Mouse (Mus musculus) layer of hippocampus, adult 11-12 months (tissue): ENCODE results near the gene Phb.
A peak's percentile ranks its signal among the peaks of the same experiment; 100 is the strongest.
"Not testable (repeated sequence)": the region's sequence is repeated elsewhere in the genome, so short reads cannot be mapped to it uniquely, and the experiment has no call there.

Experiments
- DNase-seq: peaks from one replicate; pipeline ENCODE4 v3.0.0; 2022; ENCODE audit warnings: low spot score

Phb gene

DNA sequence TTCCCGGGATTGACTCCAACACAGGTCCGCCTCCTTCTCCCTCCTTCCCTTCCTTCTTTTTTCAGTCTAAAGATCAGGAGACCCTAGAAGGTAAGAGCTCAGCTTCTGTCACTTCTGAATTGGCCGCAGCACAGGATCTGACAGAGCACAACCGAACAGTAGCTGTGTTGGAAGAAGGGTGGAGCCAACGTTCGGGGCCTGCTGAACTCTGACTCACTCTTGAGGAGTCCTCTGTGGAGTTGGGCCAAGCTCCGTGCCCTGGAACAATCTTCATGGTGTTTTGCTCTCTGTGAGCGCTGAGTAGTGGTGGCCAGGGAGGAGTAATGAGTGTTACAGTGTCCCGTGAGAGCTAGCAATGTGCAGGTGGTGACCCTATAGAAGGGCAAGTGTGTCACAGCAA is 15.8 kb upstream of the Phb start:
- no peak for DNase-seq

DNA sequence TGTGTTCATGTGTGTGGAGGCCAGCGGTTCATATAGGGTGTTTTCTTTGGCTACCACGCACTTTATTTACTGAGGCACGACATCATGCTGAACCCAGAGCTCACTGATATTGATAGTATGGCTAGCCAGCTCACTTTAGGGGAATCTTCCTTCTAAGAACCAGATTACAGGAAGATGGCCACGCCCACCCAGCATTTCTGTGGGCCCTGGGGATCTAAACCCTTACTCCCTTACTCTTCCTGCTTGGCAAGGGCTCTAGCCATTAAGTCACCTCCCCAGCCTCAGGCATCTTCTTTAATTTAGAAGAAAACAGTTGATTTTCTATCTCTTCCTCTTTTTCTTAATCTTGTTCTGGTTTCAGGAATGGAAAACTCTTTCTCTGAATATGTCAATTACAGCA is 9.3 kb upstream of the Phb start:
- no peak for DNase-seq

DNA sequence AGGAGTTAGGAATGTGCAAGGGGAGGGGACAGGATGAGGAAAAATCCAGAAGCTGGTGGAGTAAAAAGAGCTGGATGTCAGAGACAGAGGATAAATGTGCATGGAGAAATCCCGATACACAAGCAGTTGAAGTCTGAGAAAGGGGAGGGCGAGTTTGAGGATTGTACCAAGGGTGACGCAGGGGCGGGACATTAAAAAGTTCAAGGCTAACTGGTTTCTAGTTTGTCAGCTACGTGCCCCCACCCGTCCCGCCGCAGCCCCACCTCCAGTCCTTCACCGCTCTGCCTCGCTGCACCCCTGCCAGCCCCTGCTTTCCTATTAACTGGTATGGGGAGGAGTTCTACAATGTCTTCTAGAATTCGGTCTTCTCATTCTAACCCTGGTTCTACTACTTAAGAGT is 420 bp downstream of the Phb start:
- no peak for DNase-seq

DNA sequence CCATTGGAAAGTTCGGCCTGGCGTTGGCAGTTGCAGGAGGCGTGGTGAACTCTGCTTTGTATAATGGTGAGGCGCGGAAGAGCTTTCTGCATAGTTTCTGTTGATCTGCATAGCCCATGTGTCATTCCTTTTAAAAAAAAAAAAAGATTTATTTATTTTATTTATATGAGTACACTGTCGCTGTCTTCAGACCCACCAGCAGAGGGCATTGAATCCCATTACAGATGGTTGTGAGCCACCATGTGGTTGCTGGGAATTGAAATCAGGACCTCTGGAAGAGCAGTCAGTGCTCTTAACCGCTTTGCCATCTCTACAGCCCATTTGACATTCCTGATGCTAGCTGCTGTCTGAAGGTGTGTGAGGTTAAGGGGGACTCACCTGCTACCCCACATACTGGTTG is 1.3 kb downstream of the Phb start:
- DNase-seq: not testable (repeated sequence)

DNA sequence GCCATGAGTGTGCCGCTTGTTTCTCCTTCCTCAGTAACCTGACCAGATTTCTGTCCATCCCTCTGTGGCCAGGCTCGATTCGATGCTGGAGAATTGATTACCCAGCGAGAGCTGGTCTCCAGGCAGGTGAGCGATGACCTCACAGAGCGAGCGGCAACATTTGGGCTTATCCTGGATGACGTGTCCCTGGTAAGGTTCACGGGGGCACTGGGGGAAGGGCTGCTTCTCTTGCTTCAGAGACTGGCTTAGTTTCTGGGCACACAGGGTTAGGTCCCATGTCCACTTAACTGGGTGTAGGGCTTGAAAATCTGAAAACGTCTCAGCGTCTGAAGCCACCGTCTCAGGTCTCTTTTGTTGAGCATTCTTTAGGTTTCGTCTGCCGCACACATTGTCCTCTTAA is 8.7 kb downstream of the Phb start:
- DNase-seq: no peak

DNA sequence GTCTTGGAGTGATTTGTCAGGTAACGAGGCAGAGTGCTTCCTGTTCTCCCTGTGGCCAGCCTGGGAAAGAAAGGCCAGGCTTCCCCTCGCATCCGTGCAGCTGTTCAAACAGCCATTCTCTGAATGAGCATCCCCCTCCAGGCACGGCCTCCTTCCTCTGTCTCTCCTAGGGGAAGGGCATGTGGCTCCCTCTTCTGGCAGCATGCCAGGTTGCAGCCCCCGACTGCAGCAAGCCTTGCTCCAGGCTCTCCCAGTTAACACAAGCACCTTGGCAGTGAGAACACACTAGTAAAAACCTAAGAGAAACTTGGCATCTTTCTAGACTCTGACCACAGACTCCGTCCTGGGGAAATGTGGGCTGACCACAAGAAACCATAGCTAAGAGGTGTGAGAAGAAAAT is 9.6 kb downstream of the Phb start:
- peak; percentile 42 for DNase-seq

DNA sequence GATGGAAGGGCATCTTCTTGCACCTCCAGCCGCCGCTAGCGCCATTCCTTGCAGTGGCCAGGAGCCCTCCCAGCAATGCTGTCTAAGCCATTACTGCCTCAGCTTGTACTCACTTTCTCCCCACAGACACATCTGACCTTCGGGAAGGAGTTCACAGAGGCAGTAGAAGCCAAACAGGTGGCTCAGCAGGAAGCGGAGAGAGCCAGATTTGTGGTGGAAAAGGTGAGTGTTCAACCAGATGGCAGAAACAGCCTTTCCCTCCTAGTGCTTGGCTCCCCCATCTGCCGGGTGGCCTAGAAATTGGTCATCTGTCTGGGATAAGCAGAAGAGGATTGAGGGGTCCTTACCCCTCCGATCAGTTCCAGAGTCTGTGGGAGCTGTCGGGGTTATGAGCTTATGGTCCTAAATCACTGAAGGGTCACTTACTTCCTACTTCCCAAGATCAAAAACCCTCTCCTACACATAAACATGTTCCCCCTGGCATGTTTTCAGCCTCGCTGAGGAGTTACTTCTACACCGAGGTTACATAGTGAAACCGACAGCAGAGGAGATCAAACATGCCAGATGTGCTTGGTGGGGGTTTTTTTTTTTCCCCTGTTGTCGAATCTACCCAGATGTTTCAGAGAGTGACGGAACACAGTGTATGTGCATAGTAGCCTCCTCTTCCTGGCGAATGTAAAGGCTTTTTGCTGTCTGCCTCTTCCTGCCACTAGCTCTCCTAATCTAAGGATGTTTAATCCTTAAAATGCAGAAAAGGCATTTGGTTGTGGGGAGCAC is 11.4 kb downstream of the Phb start:
- no peak for DNase-seq

DNA sequence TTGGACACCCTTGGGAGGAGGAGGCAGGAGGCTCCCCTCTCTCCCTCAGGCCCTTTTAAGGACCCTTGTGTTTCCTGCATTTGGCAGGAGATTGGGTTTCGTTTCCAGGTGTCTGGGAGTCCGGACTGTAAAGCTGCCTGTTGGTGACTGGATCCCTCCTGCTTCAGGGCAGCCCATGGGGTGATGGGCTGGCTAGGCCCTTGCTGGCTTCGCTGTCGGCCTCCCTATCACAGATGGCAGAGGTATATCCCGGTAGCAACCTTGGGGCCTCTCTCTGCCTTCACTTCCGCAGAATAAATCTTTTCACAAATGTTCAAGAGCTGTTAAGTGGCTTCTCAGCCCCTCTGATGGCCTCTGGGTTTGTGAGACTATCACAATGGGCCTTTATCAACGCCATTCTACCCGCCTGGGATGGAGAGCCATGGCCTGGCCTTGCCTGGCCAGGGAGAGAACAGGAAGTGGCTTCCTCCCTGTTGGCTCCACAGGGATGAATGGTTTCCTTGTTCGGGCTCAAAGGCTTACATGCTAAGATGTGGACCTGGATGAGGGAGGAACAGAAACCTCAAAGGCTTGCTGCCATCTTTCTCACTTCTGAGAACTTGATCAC is 15.3 kb downstream of the Phb start:
- no peak for DNase-seq

DNA sequence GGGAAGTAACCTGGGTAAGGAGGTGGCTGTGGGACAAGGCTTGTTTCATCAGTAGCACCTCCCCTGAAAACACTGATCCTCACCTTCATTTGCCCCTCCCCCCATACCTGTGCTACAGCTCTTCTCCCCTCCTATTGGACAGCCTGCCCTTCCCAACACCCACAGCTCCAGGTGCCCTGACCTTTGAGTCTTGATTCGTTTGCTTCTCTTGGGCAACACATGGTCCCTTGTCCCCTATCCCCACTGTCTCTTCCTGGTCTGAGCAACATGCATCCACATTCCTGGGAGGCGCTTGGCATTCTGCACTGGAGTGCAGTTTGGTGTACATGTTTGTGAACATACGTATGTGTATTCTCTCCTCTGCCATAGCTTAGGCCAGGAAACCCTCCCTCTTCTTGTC is 16.2 kb downstream of the Phb start:
- DNase-seq: no peak

DNA sequence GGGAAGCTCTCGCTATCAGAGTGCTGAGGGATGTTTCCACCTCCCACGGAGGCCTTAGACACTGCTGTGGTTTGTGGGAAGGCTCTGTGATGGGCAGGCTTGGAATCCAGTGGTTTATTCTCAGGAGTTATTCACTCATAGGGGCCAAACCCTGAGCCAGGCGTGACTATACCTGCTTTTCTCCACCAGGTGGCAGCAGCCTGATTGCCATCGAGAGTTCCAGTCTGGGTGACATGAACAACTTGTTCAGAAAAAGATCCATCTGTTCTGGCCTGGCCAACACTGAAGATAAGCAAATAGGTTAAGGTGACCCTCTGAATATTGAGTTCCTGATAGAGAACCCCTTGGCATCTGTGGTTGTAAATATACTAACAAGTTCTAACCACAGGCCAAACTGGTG is 19.3 kb downstream of the Phb start:
- peak; percentile 83 for DNase-seq

DNA sequence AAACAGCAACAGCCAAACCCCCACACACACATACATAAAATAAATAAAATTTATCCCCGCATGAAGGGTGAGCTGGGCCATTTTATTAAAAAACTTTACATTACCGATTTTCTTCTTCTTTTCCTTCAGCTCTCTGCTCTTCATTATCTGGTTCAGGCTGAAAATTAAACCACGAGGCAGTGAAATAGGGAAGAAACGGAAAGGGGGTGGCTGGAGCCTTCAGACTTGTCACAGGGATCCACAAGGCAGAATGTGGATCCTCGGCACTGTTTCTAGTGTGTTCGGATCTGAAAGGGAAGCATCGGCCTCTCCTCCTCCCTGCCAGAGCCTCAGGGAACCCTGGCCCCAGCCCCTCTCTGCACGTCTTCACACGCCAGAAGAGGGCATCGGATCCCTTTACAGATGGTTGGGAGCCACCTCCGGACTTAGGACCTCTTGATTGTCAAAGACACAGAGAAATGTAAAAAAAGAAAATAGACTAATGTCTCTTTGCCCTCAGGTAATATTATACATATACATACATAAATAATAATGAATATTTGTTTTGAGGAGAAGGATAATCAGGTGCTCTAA is 20.4 kb downstream of the Phb start:
- DNase-seq: peak; percentile 22

DNA sequence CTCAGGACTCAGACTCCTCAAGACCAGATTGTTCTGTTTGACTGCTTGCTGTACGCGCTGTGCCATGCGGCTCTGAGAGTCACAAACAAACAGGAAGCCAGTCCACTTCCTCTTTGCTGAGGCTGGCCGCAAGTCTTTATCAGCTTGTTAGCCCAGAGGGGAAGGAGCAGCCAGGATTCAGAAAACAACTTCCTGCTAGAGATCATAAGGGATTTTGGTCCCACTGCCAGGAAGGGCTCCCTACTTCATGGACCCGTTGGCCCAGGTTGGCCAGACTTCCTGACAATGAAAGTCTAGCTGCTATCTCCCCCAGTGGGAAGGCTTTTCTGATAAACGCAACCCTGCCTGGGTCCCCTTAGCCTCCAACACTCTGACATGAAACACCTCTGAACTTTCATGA is 21.8 kb downstream of the Phb start:
- peak; percentile 46 for DNase-seq

DNA sequence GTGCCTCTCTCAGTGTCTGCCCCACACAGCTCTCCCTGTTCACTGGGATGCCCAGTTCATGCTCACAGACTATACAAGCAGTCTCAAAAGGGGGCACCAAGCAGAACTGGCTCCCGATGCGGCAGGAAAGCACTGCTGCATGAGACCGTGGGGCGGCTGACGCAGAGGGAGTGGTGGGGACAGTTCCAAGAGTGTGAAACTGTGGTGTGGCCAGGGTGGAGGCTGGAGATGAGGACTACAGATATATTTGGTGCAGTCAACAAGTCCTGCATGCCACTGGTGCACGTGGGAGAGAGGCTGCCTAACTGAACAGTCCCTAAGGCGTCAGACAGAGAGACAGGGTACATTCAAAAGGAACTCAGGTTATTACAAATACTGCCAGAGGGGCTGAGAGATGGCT is 22.2 kb downstream of the Phb start:
- DNase-seq: peak; percentile 15

DNA sequence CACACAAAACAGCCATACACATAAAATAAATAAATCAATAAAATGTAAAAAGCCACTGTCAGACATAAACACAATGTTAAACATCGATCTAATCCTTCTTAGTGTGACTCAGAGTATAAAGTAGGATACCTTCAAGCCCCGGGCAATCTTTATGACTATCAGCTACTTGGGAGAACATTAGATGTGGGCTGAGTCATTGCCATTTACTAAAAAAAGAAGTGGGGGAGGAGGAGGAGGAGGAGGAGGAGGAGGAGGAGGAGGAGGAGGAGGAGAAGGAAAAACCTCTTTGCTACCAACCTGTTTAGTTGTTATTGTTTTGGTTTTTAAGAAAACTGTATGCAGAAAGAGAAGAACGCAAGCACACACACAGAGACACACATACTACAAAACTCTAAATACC is 22.8 kb downstream of the Phb start:
- DNase-seq: no peak

DNA sequence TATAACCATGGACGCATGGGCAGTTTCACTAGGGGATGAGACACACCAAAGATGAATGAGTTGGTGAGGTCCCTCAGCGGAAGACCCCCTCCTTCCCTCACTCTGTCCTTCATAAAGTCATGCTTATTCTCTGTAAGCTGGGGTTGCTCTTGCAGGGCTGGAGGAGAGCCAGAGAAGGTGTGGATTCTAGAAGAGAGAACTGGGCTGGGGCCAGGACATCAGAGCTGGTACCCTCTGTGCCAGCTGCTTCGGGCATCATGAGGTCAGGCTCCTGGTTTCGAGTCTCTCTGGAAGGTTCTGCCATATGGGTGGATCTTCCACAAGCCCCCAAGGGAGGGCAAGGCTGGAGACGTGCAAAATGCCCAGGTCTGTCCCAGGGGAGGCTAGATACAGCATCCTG is 31.8 kb downstream of the Phb start:
- DNase-seq: no peak

DNA sequence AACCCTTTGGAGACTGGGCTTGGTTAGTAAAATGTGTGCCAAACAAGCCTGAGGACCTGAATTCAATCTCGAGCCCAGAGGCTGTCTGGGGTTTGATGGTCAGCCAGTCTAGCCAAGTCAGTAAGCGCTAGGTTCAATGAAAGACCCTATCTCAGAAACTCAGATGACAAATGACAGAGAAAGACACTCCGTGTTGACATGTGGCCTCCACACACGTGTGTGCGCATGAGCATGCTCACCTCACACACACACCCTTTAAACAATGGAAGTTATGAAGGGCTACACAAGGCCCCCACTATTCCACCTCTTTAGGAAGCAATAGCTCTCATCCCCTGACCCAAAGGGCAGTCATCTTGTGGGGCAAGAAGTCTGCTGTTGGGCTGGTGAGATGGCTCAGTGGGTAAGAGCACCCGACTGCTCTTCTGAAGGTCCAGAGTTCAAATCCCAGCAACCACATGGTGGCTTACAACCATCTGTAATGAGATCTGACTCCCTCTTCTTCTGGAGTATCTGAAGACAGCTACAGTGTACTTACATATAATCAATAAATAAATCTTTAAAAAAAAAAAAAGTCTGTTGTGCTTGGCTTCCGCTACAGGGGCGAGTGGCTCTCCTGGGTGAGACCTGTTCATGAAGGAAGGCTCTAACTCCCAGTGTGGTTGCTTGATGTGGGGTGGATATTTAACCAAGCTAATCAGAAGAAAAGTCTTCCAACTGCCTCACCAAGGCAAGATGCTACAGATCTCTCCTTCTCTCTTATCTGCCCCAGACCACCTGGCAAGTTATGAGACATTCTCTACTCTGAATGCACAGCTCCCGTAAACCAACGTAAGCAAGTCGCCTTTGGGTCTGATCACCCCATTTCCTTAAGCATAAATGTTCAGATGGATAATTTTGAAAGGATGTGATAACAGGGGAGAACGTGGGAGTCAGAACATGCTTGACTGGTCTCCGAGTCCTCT is 34.3 kb downstream of the Phb start:
- no peak for DNase-seq

DNA sequence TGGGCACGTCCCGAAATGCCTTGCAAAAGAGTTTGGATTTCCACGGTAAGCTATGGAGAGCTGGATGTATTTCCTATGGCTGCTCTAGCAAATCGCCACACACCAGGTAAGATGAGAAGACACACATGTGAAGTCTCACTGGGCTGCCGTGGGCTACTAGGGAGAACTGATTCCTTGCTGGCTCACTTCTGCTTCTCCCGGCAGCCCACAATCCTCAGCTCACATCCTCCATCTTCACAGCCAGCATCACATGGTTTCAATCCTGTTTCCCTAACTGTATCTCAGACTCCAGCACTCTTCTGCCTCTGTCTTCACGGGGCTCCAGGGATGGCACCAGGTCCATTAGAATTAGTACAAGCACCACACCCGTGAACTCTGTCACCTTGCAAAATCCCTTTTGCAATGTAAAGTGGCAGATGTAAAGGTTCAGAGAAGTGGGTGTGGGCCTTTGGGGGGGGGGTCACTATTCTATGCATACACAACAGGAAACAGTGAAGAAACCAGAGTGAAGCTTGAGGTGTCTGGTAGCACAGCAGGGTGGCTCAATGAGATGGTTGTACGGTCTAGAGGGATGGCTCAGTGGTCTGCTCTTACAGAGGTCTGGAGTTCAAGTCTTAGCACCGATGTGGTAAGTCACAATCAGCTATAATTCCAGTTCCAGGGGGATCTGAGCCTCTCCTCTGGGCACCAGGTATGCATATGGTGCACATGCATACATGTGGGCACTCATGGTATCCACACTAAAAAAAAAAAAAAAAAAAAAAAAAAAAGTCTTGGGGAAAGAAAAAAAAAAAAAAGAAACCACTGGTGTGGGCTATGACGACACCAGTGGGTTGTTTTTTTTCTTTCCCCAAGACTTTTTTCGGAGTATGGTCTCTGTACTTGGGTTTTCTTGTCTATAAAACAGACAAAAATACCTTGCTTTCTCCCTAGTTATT is 37.5 kb downstream of the Phb start:
- DNase-seq: no peak

DNA sequence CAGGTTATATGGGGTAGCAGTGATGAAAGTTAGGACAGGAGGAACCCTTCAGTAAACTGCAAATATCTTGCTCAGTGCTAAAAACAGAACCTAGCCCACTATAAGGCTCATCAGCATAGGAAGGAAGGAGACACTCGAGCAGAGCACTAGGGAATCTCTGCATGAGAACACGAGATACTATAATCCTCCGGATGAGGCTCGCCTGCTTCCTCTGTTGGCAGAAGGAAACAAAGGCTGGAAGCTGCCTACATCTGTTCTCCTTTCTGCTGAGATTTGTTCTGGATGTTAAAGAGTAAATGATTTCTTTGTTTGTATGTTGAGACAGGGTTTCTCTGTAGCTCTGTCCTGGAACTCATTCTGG is 38.2 kb downstream of the Phb start:
- peak; percentile 20 for DNase-seq

DNA sequence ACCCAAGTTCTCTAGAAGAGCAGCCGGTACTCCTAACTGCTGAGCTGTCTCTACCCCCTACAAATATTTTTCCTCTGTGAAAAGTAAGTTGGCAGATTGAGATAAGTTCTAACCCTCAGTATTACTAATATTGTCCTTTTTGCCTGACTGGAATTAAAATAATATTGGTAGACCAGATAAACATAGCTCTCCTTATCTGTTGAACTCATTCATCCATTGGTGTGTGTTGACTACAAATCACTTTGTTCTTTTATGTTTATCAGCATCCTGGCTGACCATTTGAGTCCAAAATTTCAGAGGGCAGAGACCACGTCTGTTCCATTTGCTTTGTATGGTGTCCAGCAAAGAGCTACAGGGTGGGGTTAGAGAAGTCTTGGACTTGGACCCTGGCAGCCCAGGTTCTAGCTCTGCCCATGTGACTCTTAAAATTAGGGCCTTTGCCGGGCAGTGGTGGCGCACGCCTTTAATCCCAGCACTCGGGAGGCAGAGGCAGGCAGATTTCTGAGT is 42.8 kb downstream of the Phb start:
- no peak for DNase-seq

DNA sequence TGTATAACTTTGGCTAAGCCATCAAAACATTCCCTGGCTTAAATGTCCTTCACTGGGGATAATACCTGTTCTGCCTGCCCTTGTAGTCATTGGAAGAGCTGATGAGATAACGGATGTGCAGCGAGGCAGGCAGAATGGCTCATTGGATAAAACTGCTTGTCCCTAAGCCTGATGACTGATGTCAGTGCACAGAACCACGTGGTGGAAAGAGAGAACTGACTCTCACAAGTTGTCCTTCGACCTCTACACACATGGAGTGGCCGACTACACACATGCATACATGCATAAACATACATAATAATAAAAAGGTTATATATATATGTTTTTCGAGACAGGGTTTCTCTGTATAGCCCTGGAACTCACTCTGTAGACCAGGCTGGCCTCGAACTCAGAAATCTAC is 43.7 kb downstream of the Phb start:
- no peak for DNase-seq

DNA sequence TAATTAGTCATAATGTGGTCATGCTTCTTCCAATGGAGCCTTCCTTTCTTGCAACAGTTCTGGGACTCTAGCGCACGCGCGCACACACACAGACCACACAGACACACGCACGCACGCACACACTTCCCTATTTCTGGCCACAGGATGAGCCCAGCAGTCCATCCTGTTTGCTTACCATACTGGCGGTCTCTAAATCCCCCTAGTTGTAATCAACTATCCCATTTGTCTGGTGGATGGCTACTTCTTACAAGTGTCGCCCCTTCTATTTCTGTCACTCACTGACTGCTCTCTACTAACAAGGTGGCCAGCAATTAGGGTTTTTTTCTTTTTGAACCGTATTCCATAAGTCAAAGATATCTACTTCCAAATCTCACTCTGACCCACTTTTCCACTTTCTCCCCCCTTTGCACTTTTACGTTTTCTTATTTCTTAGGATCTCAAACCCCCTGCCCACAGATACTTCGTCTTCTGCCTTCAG is 45.4 kb downstream of the Phb start:
- peak; percentile 60 for DNase-seq
